Mouse (Mus musculus) heart, embryonic 13.5 days (tissue): ENCODE measurements around the gene Bod1l. TPM values are rescaled to one million over a fixed set of nuclear protein-coding genes. Genes with fewer than 3 reads are reported as not detected.

Source experiments
- ATAC-seq: fragments of 200-750 bp; cut with Nextera tagmentation; 2 replicates; pipeline ENCODE4 v1.8.0; 2017; ENCODE audit warnings: moderate TSS enrichment; ENCODE audit not compliant: insufficient number of reproducible peaks, low FRiP score, low TSS enrichment; ENCODE audit errors: extremely low read depth
- H3K27ac ChIP-seq: fragments of 300-500 bp; sonication (generic); replicated peaks from 2 replicates; pipeline ENCODE4 v1.5.1; 2015; ENCODE audit warnings: moderate library complexity, mild to moderate bottlenecking, inconsistent platforms
- H3K27me3 ChIP-seq: fragments of 300-500 bp; sonication (generic); replicated peaks from 2 replicates; pipeline ENCODE4 v1.6.1; 2015; ENCODE audit warnings: mild to moderate bottlenecking, inconsistent platforms
- H3K36me3 ChIP-seq: fragments of 300-500 bp; sonication (generic); 2 replicates; pipeline ENCODE4 v1.6.1; 2015; ENCODE audit warnings: mild to moderate bottlenecking, inconsistent platforms
- H3K4me1 ChIP-seq: fragments of 300-500 bp; sonication (generic); 2 replicates; pipeline ENCODE4 v1.6.1; 2015; ENCODE audit warnings: inconsistent platforms
- H3K4me2 ChIP-seq: fragments of 300-500 bp; sonication (generic); 2 replicates; pipeline ENCODE4 v1.6.1; 2015; ENCODE audit warnings: inconsistent platforms, mild to moderate bottlenecking, moderate library complexity
- H3K4me3 ChIP-seq: fragments of 300-500 bp; sonication (generic); 2 replicates; pipeline ENCODE4 v1.5.1; 2015; ENCODE audit warnings: moderate library complexity, mild to moderate bottlenecking, inconsistent platforms
- H3K9ac ChIP-seq: fragments of 300-500 bp; sonication (generic); 2 replicates; pipeline ENCODE4 v1.6.1; 2015; ENCODE audit warnings: inconsistent platforms, mild to moderate bottlenecking, moderate library complexity
- H3K9me3 ChIP-seq: fragments of 300-500 bp; sonication (generic); 2 replicates; pipeline ENCODE4 v1.6.1; 2016; ENCODE audit warnings: inconsistent platforms
- WGBS: fragments of 180-500 bp; shearing (Covaris S2); methylation state at CpG from one replicate; pipeline ENCODE4 v1.1.7; 2015; ENCODE audit warnings: mixed read lengths; 5-methylcytosine and 5-hydroxymethylcytosine counted together
- polyA plus RNA-seq: library from polyadenylated mRNA; unstranded; fragments of >200 nt; fragmentation: Nextera tagmentation; extraction: Ambion mirVana; gene quantifications from 2 replicates; pipeline ENCODE4 v1.2.1, GENCODE M21; 2015

The Bod1l gene
- polyA plus RNA-seq, 1 experiment from 2014 or later = 14.4 TPM

DNA sequence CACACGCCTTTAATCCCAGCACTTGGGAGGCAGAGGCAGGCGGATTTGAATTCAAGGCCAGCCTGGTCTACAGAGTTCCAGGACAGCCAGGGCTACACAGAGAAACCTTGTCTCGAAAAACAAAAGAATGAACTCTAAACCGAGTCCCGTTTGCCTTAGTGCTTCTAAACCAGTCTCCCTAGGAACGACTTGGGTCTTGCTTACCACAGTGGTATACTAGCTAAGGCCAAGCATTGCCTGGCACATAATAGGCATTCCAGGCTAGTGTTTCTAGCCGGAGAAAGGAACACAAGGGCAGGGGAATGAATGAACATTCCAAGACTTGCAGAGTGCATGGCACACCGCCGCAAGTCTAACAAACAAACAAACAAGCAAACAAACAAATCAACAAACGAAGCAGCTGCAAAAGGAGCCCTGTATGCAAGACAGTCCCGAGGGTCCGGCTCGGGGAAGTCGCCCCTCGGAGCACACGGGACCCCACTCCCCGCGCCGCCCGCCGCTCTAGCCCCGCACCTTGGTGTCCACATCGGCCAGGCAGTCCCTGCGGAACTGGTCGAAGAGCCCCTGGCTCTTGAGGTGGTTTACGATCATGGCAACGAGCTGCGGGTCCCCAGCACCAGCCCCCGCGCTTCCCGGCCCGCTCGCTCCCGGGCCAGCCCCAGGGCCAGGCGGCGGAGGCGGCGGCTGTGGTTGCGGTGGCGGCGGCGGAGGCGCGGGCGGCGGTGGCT lies 532 bp downstream of the Bod1l start:
- ATAC-seq = no peak
- Histone ChIP-seq H3K4me3 (peak overlapping the region; percentile 91), H3K4me2 (peak overlapping the region; percentile 77), H3K9ac (peak overlapping the region; percentile 94), H3K36me3 (peaks cover 6% of the 10 kb centered on the region; the same call in 1 of the 2 replicates), H3K27me3 (no peaks in the 10 kb centered on the region), H3K27ac (peak overlapping the region; percentile 67), H3K9me3 (no peaks in the 10 kb centered on the region), H3K4me1 (peaks cover 21% of the 10 kb centered on the region)
- 2% methylated on average over 45 of the region's 46 CpGs for WGBS

DNA sequence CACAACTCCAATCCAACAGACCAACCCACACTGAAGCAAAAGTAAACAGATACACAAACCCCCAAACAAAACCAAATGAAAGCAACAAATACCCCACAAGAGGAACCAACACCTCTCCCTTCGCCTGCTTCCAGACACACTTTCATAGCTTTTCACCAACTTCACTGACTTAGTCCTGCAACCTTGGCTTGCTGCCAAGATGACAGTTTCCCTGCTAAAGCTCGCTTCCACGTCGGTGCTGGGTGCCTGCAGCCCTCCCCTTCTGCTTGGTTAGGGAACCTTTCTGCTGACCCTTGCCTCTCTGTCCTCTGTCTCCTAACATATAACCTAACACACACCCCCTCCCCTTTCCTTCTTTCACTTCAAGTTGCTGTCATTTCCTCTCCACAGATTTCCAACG lies 1.4 kb downstream of the Bod1l start:
- 12% methylated on average over 5 of the region's 5 CpGs for WGBS
- no peaks in the 10 kb centered on the region for H3K9me3 ChIP-seq
- peak overlapping the region; percentile 94 for H3K9ac ChIP-seq

DNA sequence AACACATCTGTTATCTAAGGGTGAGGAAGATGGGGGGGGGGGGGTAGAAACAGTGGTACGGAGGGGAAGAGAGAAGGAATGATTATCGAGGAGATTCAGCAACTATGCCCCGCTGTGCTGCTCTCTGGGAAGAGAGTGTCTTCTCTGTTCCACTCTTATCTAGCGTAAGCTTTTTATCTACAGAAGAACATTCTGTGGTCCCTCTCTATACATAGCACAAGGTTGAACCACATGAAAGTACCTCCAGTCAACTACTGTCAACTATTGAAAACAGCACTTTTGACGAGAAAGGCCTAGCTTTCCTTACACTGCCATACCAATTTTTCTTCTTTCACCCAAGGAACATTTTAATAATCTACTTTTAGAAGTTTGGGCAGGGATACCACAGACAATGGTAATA lies 2.4 kb downstream of the Bod1l start:
- WGBS = 71% methylated on average over 5 of the region's 5 CpGs
- no peaks in the 10 kb centered on the region for H3K9me3 ChIP-seq
- H3K36me3 ChIP-seq = peaks cover 10% of the 10 kb centered on the region
- H3K4me3 ChIP-seq = no peak overlapping the region
- no peak for ATAC-seq
- H3K4me1 ChIP-seq = peaks cover 21% of the 10 kb centered on the region
- H3K4me2 ChIP-seq = no peak overlapping the region
- no peak overlapping the region for H3K27ac ChIP-seq
- H3K27me3 ChIP-seq = no peaks in the 10 kb centered on the region
- no peak overlapping the region for H3K9ac ChIP-seq

More for the DNA sequence above, 1.4 kb downstream of the Bod1l start:
- Histone ChIP-seq H3K4me1 (peaks cover 21% of the 10 kb centered on the region), H3K4me3 (peak overlapping the region; percentile 91), H3K36me3 (peaks cover 6% of the 10 kb centered on the region; the same call in 1 of the 2 replicates), H3K27ac (no peak overlapping the region), H3K27me3 (no peaks in the 10 kb centered on the region), H3K4me2 (peak overlapping the region; percentile 77)
- ATAC-seq = no peak

DNA sequence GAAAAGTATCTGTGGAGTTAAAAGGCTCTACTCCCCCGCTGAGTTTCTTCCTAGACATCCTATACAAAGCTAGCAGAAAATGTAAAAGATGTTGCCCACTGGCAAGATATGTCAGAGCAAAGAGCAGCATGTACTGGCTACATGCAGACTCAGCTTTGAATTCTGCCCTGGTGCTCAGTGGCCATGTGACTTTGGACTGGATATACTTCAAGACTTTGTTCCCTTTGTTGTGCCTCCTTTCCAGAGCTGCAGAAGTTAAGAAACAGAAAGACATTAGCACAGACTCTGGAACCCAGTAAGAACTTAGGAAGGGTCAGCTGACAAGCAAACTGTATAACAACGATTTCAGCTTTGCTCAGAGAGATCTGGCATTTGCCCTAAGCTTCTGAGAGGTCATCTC lies 14.0 kb downstream of the Bod1l start:
- H3K4me1 ChIP-seq = no peaks in the 10 kb centered on the region
- no peak overlapping the region for H3K4me2 ChIP-seq
- H3K27ac ChIP-seq = no peak overlapping the region
- no peaks in the 10 kb centered on the region for H3K9me3 ChIP-seq
- H3K4me3 ChIP-seq = no peak overlapping the region
- H3K36me3 ChIP-seq = peaks cover 89% of the 10 kb centered on the region
- ATAC-seq = no peak
- no peaks in the 10 kb centered on the region for H3K27me3 ChIP-seq
- WGBS = 90% methylated on average over 2 of the region's 2 CpGs
- H3K9ac ChIP-seq = no peak overlapping the region

DNA sequence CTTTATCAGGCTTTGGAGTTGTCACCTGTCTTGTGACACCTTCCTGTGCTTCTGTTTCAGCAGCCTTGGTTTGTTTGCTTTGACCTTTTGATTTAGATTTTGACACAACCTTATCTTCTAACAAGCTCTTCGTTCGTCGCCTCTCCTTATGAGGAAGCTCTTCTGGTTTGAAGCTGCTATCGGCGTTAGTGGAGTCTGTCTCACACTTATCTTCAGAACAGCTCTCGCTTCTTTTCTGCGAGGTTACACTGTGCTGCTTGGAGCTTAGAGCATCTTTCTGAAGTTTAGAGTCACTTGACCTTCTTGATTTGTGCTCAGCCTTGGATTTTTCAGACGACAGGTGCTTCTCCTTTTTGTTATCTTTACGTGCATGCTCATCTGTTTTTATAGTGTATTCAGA lies 23.0 kb downstream of the Bod1l start:
- no peaks in the 10 kb centered on the region for H3K27me3 ChIP-seq
- WGBS = 36% methylated on average over 9 of the region's 9 CpGs
- no peak overlapping the region for H3K4me3 ChIP-seq
- no peak overlapping the region for H3K9ac ChIP-seq
- no peak overlapping the region for H3K4me2 ChIP-seq
- no peak for ATAC-seq
- H3K4me1 ChIP-seq = peaks cover 4% of the 10 kb centered on the region; the same call in 1 of the 2 replicates
- H3K27ac ChIP-seq = no peak overlapping the region
- peaks cover 92% of the 10 kb centered on the region for H3K36me3 ChIP-seq
- H3K9me3 ChIP-seq = no peaks in the 10 kb centered on the region

DNA sequence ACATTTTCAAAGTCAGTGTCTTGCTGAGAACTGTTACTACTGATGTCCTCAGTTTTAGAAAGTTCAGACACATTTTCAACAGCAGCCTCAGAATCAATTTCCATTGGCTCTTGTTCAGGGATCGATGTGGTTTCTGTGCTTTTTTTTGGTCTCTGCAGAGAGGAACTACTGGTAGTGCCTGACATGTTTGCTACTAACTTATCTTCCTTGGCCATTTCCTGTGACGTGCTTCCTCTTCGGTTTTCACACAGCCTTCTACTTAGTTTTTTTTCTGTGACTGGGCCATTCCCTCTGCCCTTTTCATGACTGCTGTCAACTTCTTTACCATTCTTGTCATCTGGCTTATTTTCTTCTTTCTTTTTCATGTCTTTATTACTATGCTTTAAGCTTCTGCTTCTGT lies 23.6 kb downstream of the Bod1l start:
- ATAC-seq = no peak
- Histone ChIP-seq H3K9me3 (no peaks in the 10 kb centered on the region), H3K9ac (no peak overlapping the region), H3K36me3 (peaks cover 92% of the 10 kb centered on the region), H3K4me2 (no peak overlapping the region), H3K27me3 (no peaks in the 10 kb centered on the region), H3K27ac (no peak overlapping the region), H3K4me1 (peaks cover 4% of the 10 kb centered on the region; the same call in 1 of the 2 replicates), H3K4me3 (no peak overlapping the region)
- WGBS = 61% methylated on average over 3 of the region's 3 CpGs

DNA sequence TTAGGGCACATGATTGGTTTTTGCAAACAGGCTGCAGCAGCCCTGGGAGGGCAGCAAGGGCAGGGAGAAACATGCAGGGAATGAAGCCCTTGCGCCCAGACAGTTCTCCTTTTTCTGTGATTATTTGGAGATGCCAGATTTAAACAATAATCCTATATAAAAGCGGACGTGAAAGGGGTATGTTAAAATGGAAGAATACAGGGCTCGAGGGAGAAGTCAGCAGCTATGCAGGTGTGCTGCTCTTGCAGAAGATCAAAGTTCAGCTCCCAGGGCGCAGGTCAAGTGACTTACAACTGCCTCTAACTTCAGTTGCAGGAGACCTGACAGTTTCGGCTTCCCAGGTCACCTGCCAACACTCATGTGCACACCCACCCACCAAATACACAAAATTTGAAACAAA lies 31.6 kb downstream of the Bod1l start:
- H3K4me3 ChIP-seq = no peak overlapping the region
- peaks cover 88% of the 10 kb centered on the region for H3K36me3 ChIP-seq
- no peak overlapping the region for H3K9ac ChIP-seq
- no peak overlapping the region for H3K27ac ChIP-seq
- no peaks in the 10 kb centered on the region for H3K4me1 ChIP-seq
- H3K4me2 ChIP-seq = no peak overlapping the region
- WGBS = 86% methylated on average over 6 of the region's 6 CpGs
- no peaks in the 10 kb centered on the region for H3K27me3 ChIP-seq
- H3K9me3 ChIP-seq = no peaks in the 10 kb centered on the region
- ATAC-seq = no peak

DNA sequence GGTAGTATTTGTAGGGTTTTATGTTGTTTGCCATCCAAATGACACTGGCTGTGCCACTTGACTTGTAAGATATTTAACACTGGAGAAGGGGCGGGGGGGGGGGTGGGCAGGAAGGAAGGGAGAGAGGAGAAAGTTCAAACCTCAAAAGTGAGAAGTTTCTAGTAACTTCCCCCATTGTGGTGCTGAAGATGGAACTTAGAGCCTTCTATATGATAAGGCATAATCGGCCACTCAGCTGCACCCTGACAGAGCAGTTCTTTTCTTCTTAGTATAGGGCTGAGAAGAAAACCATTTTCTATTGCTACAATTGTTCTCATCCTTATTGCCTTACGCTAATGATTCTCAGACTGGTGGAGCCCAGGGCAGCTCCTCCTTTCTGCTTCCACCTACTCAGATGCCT lies 32.8 kb downstream of the Bod1l start:
- Histone ChIP-seq H3K4me2 (no peak overlapping the region), H3K9ac (no peak overlapping the region), H3K9me3 (no peaks in the 10 kb centered on the region), H3K27me3 (no peaks in the 10 kb centered on the region), H3K36me3 (peaks cover 86% of the 10 kb centered on the region), H3K4me3 (no peak overlapping the region), H3K4me1 (no peaks in the 10 kb centered on the region), H3K27ac (no peak overlapping the region)
- no peak for ATAC-seq
- 86% methylated on average over 3 of the region's 3 CpGs for WGBS

DNA sequence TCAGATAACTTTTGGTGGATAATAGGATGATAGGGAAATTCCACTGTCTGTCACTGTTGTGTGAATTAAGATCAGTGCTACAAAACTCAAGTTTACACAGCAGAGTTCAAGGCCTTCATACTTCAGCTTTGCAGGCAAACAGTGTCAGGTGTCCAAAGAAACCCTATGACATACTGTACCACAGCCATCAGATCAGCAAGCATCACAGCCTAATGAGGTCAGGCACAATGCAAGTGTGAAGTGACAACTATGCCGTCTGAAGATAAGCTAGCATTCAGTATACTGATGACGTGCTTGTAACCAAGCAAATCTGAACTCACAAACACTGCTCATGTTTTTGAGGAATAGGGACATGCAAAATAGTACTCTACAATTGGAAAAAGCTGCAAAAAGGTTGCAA lies 36.7 kb downstream of the Bod1l start:
- H3K4me2 ChIP-seq = no peak overlapping the region
- no peak overlapping the region for H3K9ac ChIP-seq
- H3K27ac ChIP-seq = no peak overlapping the region
- H3K4me1 ChIP-seq = no peaks in the 10 kb centered on the region
- 35% methylated on average over 2 of the region's 2 CpGs for whole genome bisulfite sequencing
- H3K9me3 ChIP-seq = no peaks in the 10 kb centered on the region
- peaks cover 77% of the 10 kb centered on the region for H3K36me3 ChIP-seq
- H3K27me3 ChIP-seq = no peaks in the 10 kb centered on the region
- H3K4me3 ChIP-seq = no peak overlapping the region
- ATAC-seq = no peak

DNA sequence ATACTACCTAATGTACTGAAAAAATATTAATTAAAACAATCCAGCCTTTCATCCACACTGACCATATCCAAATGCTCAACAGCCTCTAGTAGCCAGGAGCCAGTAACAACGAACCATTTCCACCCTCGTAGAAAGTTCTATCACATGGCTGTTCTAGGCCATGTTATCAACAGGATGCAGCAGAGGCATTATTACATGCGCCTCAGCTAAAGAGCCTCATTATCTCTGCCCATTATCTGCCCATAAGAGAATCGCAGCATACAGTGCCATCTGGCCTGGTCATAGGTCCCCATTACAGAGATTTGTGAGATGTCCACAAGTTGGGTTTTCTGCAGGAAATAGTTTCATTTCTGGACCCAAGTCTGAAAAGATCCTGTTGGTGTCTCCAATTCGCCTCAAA lies 37.9 kb downstream of the Bod1l start:
- 68% methylated on average over 5 of the region's 5 CpGs for WGBS
- Histone ChIP-seq H3K27ac (no peak overlapping the region), H3K9me3 (no peaks in the 10 kb centered on the region), H3K4me2 (no peak overlapping the region), H3K27me3 (no peaks in the 10 kb centered on the region), H3K4me1 (no peaks in the 10 kb centered on the region), H3K9ac (no peak overlapping the region), H3K4me3 (no peak overlapping the region), H3K36me3 (peaks cover 69% of the 10 kb centered on the region)
- no peak for ATAC-seq

DNA sequence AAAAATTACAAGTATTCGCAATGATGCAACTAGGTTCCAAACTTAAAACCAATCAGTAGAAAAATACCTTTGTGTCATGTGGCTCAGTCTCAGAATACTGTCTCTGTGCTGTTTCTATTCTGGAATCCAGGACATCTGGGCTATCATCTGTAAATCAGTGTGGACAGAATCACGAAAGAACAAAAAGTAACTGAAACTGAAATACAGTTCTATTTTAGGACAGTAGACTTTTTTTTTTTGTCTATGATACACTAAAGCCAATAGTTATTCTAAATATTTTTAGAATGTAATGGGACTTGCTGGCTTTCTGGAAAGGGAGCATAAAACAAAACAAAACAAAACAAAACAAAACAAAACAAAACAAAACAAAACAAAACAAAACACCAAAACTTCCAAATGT lies 39.0 kb downstream of the Bod1l start:
- Histone ChIP-seq H3K4me3 (no peak overlapping the region), H3K27ac (no peak overlapping the region), H3K9me3 (no peaks in the 10 kb centered on the region), H3K9ac (no peak overlapping the region), H3K4me2 (no peak overlapping the region), H3K4me1 (no peaks in the 10 kb centered on the region), H3K27me3 (no peaks in the 10 kb centered on the region), H3K36me3 (peaks cover 70% of the 10 kb centered on the region)
- 92% methylated on average over 2 of the region's 2 CpGs for WGBS
- no peak for ATAC-seq

DNA sequence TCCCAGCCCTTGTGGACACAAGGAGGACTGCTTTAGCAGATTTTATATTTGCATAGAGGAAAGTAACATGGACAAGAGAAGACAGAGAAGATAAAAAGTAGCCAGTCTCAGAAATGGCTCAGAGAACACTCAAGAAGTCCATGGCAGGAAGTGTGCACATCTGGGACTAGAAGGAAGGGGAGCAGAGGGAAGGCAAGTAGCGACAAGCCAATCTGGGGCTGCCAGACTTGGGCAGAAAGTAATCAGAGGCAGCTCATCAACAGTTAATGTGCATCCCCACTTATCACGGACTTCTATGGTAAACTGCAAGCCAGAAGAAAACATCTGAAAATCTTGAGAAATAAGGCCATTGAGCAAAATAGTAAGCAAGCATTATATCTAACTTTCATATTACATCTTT lies 39.5 kb downstream of the Bod1l start:
- Histone ChIP-seq H3K4me2 (no peak overlapping the region), H3K4me3 (no peak overlapping the region), H3K9me3 (no peaks in the 10 kb centered on the region), H3K4me1 (no peaks in the 10 kb centered on the region), H3K27ac (no peak overlapping the region), H3K9ac (no peak overlapping the region), H3K27me3 (no peaks in the 10 kb centered on the region), H3K36me3 (peaks cover 70% of the 10 kb centered on the region)
- WGBS = 71% methylated on average over 2 of the region's 2 CpGs
- no peak for ATAC-seq
